Mouse (Mus musculus) small intestine, adult 2 months (tissue): ENCODE data around the gene Vcl. TPM values are rescaled to one million over a fixed set of nuclear protein-coding genes. Genes with fewer than 3 reads are reported as not detected.
A peak's percentile ranks its signal among the peaks of the same experiment; 100 is the strongest.

Experiments used
- H3K27ac ChIP-seq: fragments of 200-500 bp; 2 replicates; pipeline ENCODE4 v1.5.1; 2012; ENCODE audit warnings: low read depth, low read length, control low read depth, inconsistent platforms; ENCODE audit not compliant: insufficient read depth
- H3K27me3 ChIP-seq: fragments of 200-500 bp; 2 replicates; pipeline ENCODE4 v1.6.1; 2012; ENCODE audit warnings: mild to moderate bottlenecking, moderate library complexity, low read length, inconsistent platforms; ENCODE audit not compliant: control insufficient read depth, insufficient read depth
- H3K36me3 ChIP-seq: fragments of 200-500 bp; 2 replicates; pipeline ENCODE4 v1.6.1; 2012; ENCODE audit warnings: mild to moderate bottlenecking, low read length, control low read depth, inconsistent platforms; ENCODE audit not compliant: control insufficient read depth, insufficient read depth
- H3K4me1 ChIP-seq: fragments of 200-500 bp; 2 replicates; pipeline ENCODE4 v1.6.1; 2012; ENCODE audit warnings: low read length, inconsistent platforms, mixed read lengths; ENCODE audit not compliant: control insufficient read depth, insufficient read depth, insufficient read length
- H3K4me3 ChIP-seq: fragments of 200-500 bp; 2 replicates; pipeline ENCODE4 v1.5.1; 2012; ENCODE audit warnings: low read depth, mild to moderate bottlenecking, control low read depth, inconsistent platforms, low read length, moderate library complexity
- CTCF ChIP-seq: fragments of 200-500 bp; IDR thresholded peaks from 2 replicates; pipeline ENCODE4 v1.5.1; 2012; ENCODE audit warnings: low read depth, mild to moderate bottlenecking, control low read depth, inconsistent platforms, low read length, moderate library complexity, mixed read lengths; ENCODE audit not compliant: insufficient replicate concordance, insufficient read length; ENCODE audit errors: extremely low read depth
- POLR2A ChIP-seq: fragments of 200-500 bp; IDR thresholded peaks from 2 replicates; pipeline ENCODE4 v1.6.1; 2012; ENCODE audit warnings: low read depth, mild to moderate bottlenecking, control low read depth, inconsistent platforms, low read length, moderate library complexity
- WGBS: fragments of 180-500 bp; shearing (Covaris S2); methylation state at CpG from one replicate; pipeline ENCODE4 v1.1.7; 2018; 5-methylcytosine and 5-hydroxymethylcytosine counted together
- polyA plus RNA-seq: library from polyadenylated mRNA; depleted of rRNA; stranded (reverse); fragments of >200 nt; gene quantifications from 2 replicates; pipeline ENCODE4 v1.2.3, GENCODE M21; 2012

Vcl gene
- polyA plus RNA-seq, 1 experiment, result 18.5 TPM

DNA sequence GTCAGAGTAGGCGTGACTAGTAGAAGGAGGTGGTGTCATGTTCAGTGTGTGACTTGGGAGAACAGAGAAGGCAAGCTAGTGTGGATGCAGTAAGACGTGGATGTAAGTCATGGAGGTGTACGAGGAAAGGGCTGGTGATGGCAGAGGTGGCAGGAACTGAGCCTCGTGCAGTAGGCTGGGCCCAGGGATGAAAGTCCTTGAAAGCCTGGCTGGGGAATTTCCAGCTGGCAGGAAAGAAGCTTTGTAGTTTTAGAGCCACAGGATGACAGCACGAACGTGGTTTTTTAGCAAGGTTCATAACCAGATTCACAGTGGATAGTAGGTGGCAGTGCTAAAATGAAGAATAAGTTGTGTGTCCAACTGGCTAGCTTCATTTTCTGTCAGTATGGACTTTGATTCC lies 41.2 kb downstream of the Vcl start:
- WGBS, result 23% methylated on average over 6 of the region's 6 CpGs
- Histone ChIP-seq H3K27me3 (no peaks in the 10 kb centered on the region), H3K4me1 (peaks cover 7% of the 10 kb centered on the region), H3K36me3 (peaks cover 2% of the 10 kb centered on the region; the same call in 1 of the 2 replicates), H3K27ac (no peak overlapping the region), H3K4me3 (no peak overlapping the region)
- TF ChIP-seq POLR2A (no peak), CTCF (no peak)

GRCm38 (mm10) chr14:20970927-20971326 lies 41.7 kb downstream of the Vcl start:
- no peaks in the 10 kb centered on the region for H3K27me3 ChIP-seq
- TF ChIP-seq POLR2A, result no peak
- H3K4me3 ChIP-seq, result no peak overlapping the region
- WGBS, result 91% methylated on average over 9 of the region's 9 CpGs
- no peak overlapping the region for H3K27ac ChIP-seq
- peaks cover 7% of the 10 kb centered on the region for H3K4me1 ChIP-seq
- peaks cover 2% of the 10 kb centered on the region; the same call in 1 of the 2 replicates for H3K36me3 ChIP-seq

- TF ChIP-seq CTCF (no peak), POLR2A (no peak)
- no peak overlapping the region for H3K4me3 ChIP-seq
- peaks cover 2% of the 10 kb centered on the region; the same call in 1 of the 2 replicates for H3K36me3 ChIP-seq
- 0 out of 2 replicates have a peak overlapping the region, but pooled peaks have one; percentile 26 for H3K27ac ChIP-seq
- no peaks in the 10 kb centered on the region for H3K27me3 ChIP-seq
- H3K4me1 ChIP-seq, result peaks cover 10% of the 10 kb centered on the region
Observed at GRCm38 (mm10) chr14:20973821-20974220, 44.6 kb downstream of the Vcl start.

DNA sequence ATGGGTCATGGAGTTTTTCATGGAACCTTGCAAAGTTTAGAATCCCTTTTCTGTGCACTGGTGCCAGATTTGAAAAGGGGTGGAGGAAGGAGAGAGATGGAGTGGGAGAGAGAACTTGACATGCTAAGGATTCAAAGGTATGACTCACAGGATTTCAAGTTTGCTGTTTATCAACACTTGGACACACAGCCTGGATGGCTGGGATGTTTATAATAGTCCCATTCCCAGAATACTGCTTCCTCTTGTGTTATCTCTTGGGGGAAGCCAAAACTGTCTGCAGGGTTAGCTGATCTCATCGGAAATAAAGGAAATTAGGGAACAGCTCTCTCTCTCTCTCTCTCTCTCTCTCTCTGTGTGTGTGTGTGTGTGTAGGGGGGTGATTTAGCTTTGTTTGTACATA lies 47.5 kb downstream of the Vcl start:
- Histone ChIP-seq H3K4me1 (peaks cover 6% of the 10 kb centered on the region; the same call in 1 of the 2 replicates), H3K27me3 (no peaks in the 10 kb centered on the region), H3K4me3 (no peak overlapping the region), H3K36me3 (no peaks in the 10 kb centered on the region), H3K27ac (no peak overlapping the region)
- no peak for TF ChIP-seq CTCF
- no peak for TF ChIP-seq POLR2A
- WGBS, result 50% methylated on average over 1 of the region's 1 CpGs

DNA sequence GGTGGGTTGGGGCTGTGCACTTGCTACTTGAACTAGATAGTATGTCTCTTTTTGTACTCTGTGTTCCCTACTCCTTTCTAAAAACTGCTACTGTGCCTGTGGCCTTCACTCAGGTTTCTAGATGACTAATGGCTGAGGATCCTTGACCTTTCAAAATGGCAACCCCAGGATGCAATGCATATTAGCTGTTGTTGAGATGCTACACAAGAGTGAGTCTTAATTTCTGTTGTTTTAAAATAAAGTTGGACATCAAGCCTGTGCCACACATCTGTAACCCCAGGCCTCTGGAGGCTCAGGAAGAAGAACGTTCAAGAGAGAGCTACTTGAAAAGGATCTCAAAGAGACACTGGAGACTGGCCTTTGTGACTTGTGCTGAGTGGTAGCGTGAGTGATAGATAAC lies 48.5 kb downstream of the Vcl start:
- Histone ChIP-seq H3K36me3 (peaks cover 3% of the 10 kb centered on the region; the same call in 1 of the 2 replicates), H3K27ac (no peak overlapping the region), H3K27me3 (no peaks in the 10 kb centered on the region), H3K4me1 (peaks cover 6% of the 10 kb centered on the region; the same call in 1 of the 2 replicates), H3K4me3 (no peak overlapping the region)
- no peak for TF ChIP-seq CTCF
- no peak for TF ChIP-seq POLR2A
- WGBS, result 74% methylated on average over 2 of the region's 2 CpGs

GRCm38 (mm10) chr14:20983832-20984231 lies 54.6 kb downstream of the Vcl start:
- H3K4me1 ChIP-seq, result no peaks in the 10 kb centered on the region
- H3K4me3 ChIP-seq, result no peak overlapping the region
- 27% methylated on average over 2 of the region's 2 CpGs for WGBS
- no peaks in the 10 kb centered on the region for H3K27me3 ChIP-seq
- no peak overlapping the region for H3K27ac ChIP-seq
- H3K36me3 ChIP-seq, result peaks cover 28% of the 10 kb centered on the region
- TF ChIP-seq POLR2A, result no peak
- no peak for TF ChIP-seq CTCF

GRCm38 (mm10) chr14:20985482-20985881 lies 56.3 kb downstream of the Vcl start:
- TF ChIP-seq POLR2A (no peak), CTCF (no peak)
- Histone ChIP-seq H3K27ac (no peak overlapping the region), H3K27me3 (no peaks in the 10 kb centered on the region), H3K36me3 (peaks cover 30% of the 10 kb centered on the region), H3K4me1 (no peaks in the 10 kb centered on the region), H3K4me3 (no peak overlapping the region)
- WGBS, result 54% methylated on average over 3 of the region's 3 CpGs

- WGBS, result 33% methylated on average over 1 of the region's 1 CpGs
- Histone ChIP-seq H3K27me3 (no peaks in the 10 kb centered on the region), H3K4me1 (no peaks in the 10 kb centered on the region), H3K36me3 (peaks cover 19% of the 10 kb centered on the region), H3K27ac (no peak overlapping the region), H3K4me3 (no peak overlapping the region)
- TF ChIP-seq POLR2A, result no peak
- no peak for TF ChIP-seq CTCF
Observed at GRCm38 (mm10) chr14:20991492-20991891, 62.3 kb downstream of the Vcl start.
